Mouse (Mus musculus): Measurements from ENCODE around the gene Bbs10.

GRCm38 (mm10) chr10:111298140-111299098, at the start of gene Bbs10:
- no peak for TF ChIP-seq EP300 (IDR thresholded peaks at IDR 0.05; ENCODE audit: low read depth in 1 of 2, low read length in 2 of 2)
- no peak for TF ChIP-seq SIN3A (IDR thresholded peaks at IDR 0.05; ENCODE audit: low read length)
- TF ChIP-seq ZKSCAN1 (IDR thresholded peaks at IDR 0.05; ENCODE audit: low read depth, low read length) = no peak
- no peak for TF ChIP-seq MYC (IDR thresholded peaks at IDR 0.05; ENCODE audit: low read depth, low read length)
- no peak for TF ChIP-seq MEF2A (IDR thresholded peaks at IDR 0.05; ENCODE audit: extremely low read depth, insufficient replicate concordance, low read depth, low read length, poor library complexity, severe bottlenecking)
- no peak for TF ChIP-seq ZMIZ1 (IDR thresholded peaks at IDR 0.05; ENCODE audit: low read depth, low read length)
- TF ChIP-seq MAFK (IDR thresholded peaks at IDR 0.05; ENCODE audit: borderline replicate concordance, low read depth, low read length) = no peak
- no peak for TF ChIP-seq GABPA (IDR thresholded peaks at IDR 0.05; ENCODE audit: low read depth, low read length)
- TF ChIP-seq POLR2A (IDR thresholded peaks at IDR 0.05; ENCODE audit: control insufficient read depth in 1 of 2, insufficient read depth in 1 of 2, low read depth in 1 of 2, low read length in 2 of 2, poor library complexity in 1 of 2) = no peak
- no peak for TF ChIP-seq ZC3H11A (IDR thresholded peaks at IDR 0.05; ENCODE audit: low read depth, low read length)
- TF ChIP-seq SMC3 (IDR thresholded peaks at IDR 0.05; ENCODE audit: low read depth, low read length) = no peak
- no peak for TF ChIP-seq CTCF (IDR thresholded peaks at IDR 0.05 in 2 of 3, conservative IDR thresholded peaks at IDR 0.05 in 1 of 3; ENCODE audit: control insufficient read depth in 1 of 3, insufficient read depth in 1 of 3, low read depth in 2 of 3, low read length in 3 of 3, poor library complexity in 1 of 3, severe bottlenecking in 1 of 3)
- no peak for TF ChIP-seq POLR2AphosphoS2 (IDR thresholded peaks at IDR 0.05; ENCODE audit: low read length)
- TF ChIP-seq GATA1 (IDR thresholded peaks at IDR 0.05; ENCODE audit: low read depth, low read length) = no peak
